Mouse (Mus musculus) neural tube, embryonic 11.5 days (tissue): Measurements from ENCODE around the gene Gdpd3. TPM values are rescaled to one million over a fixed set of nuclear protein-coding genes. Genes with fewer than 3 reads are reported as not detected.

ENCODE experiments used
- ATAC-seq: fragments of 200-750 bp; cut with Nextera tagmentation; 2 replicates; pipeline ENCODE4 v1.8.0; 2017; ENCODE audit warnings: moderate number of reproducible peaks, mild to moderate bottlenecking, moderate TSS enrichment, moderate library complexity; ENCODE audit not compliant: insufficient read depth, low FRiP score, low TSS enrichment
- DNase-seq: peaks from one replicate; pipeline ENCODE4 v3.0.0-alpha.2; 2015; ENCODE audit warnings: low spot score
- H3K27ac ChIP-seq: fragments of 300-500 bp; sonication (generic); 2 replicates; pipeline ENCODE4 v1.5.1; 2014; ENCODE audit warnings: low read depth, mild to moderate bottlenecking, low read length
- H3K27me3 ChIP-seq: fragments of 300-500 bp; sonication (generic); 2 replicates; pipeline ENCODE4 v1.6.1; 2014; ENCODE audit warnings: mild to moderate bottlenecking, low read length, mixed read lengths; ENCODE audit not compliant: control insufficient read depth, insufficient read depth
- H3K36me3 ChIP-seq: fragments of 300-500 bp; sonication (generic); 2 replicates; pipeline ENCODE4 v1.6.1; 2014; ENCODE audit warnings: mild to moderate bottlenecking, low read length, moderate library complexity, mixed read lengths; ENCODE audit not compliant: control insufficient read depth, insufficient read depth
- H3K4me1 ChIP-seq: fragments of 300-500 bp; sonication (generic); 2 replicates; pipeline ENCODE4 v1.6.1; 2014; ENCODE audit warnings: low read length, mixed read lengths; ENCODE audit not compliant: control insufficient read depth, insufficient read depth
- H3K4me2 ChIP-seq: fragments of 300-500 bp; sonication (generic); 2 replicates; pipeline ENCODE4 v1.6.1; 2014; ENCODE audit warnings: low read depth, mild to moderate bottlenecking, moderate library complexity
- H3K4me3 ChIP-seq: fragments of 300-500 bp; sonication (generic); 2 replicates; pipeline ENCODE4 v1.5.1; 2014; ENCODE audit warnings: low read depth, low read length
- H3K9ac ChIP-seq: fragments of 300-500 bp; sonication (generic); 2 replicates; pipeline ENCODE4 v1.6.1; 2014; ENCODE audit warnings: mild to moderate bottlenecking, low read length
- H3K9me3 ChIP-seq: fragments of 300-500 bp; sonication (generic); 2 replicates; pipeline ENCODE4 v1.6.1; 2016; ENCODE audit warnings: low read length; ENCODE audit not compliant: control insufficient read depth
- WGBS: fragments of 180-500 bp; shearing (Covaris S2); extraction: QIAGEN DNeasy Blood & Tissue Kit; methylation state at CpG from one replicate; pipeline ENCODE4 v1.1.7; 2014; 5-methylcytosine and 5-hydroxymethylcytosine counted together
- polyA plus RNA-seq: library from polyadenylated mRNA; unstranded; fragments of >200 nt; fragmentation: Nextera tagmentation; extraction: Ambion mirVana; gene quantifications from 2 replicates; pipeline ENCODE4 v1.2.1, GENCODE M21; 2014

The Gdpd3 gene
- polyA plus RNA-seq, 1 experiment from 2014 or later, result 1.5 TPM

GRCm38 (mm10) chr7:126817595-126817994, 51.5 kb downstream of the Gdpd3 start:
- WGBS, result 90% methylated on average over 7 of the region's 7 CpGs
- H3K4me2 ChIP-seq, result no peak overlapping the region
- ATAC-seq (no peak), DNase-seq (no peak)
- H3K9ac ChIP-seq, result no peak overlapping the region
- H3K27ac ChIP-seq, result no peak overlapping the region
- peaks cover 6% of the 10 kb centered on the region for H3K4me1 ChIP-seq
- H3K4me3 ChIP-seq, result no peak overlapping the region
- no peaks in the 10 kb centered on the region for H3K9me3 ChIP-seq
- no peaks in the 10 kb centered on the region for H3K36me3 ChIP-seq
- peaks cover 3% of the 10 kb centered on the region; the same call in 1 of the 2 replicates for H3K27me3 ChIP-seq

DNA sequence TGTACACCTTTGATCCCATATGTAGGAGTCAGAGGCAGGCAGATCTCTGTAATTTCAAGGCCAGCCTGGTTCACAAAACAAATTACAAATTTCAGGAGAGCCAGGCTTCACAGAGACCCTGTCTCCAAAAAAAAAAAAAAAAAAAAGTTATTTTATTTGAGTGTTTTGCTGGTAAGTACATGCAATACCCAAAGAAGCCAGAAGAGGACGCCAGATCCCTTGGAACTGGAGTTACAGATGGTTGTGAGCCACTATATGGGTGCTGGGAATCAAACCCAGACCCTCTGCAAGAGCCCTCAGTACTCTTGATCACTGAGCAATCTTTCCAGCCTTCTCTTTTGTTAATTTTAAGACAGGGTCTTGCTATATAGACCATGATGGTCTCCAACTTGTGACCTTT, 52.7 kb downstream of the Gdpd3 start:
- no peak overlapping the region for H3K9ac ChIP-seq
- no peak overlapping the region for H3K27ac ChIP-seq
- H3K4me2 ChIP-seq, result no peak overlapping the region
- H3K27me3 ChIP-seq, result peaks cover 5% of the 10 kb centered on the region; the same call in 1 of the 2 replicates
- ATAC-seq (no peak), DNase-seq (no peak)
- WGBS, result 36% methylated on average over 1 of the region's 1 CpGs
- H3K4me1 ChIP-seq, result peaks cover 12% of the 10 kb centered on the region
- no peaks in the 10 kb centered on the region for H3K36me3 ChIP-seq
- H3K4me3 ChIP-seq, result no peak overlapping the region
- no peaks in the 10 kb centered on the region for H3K9me3 ChIP-seq

DNA sequence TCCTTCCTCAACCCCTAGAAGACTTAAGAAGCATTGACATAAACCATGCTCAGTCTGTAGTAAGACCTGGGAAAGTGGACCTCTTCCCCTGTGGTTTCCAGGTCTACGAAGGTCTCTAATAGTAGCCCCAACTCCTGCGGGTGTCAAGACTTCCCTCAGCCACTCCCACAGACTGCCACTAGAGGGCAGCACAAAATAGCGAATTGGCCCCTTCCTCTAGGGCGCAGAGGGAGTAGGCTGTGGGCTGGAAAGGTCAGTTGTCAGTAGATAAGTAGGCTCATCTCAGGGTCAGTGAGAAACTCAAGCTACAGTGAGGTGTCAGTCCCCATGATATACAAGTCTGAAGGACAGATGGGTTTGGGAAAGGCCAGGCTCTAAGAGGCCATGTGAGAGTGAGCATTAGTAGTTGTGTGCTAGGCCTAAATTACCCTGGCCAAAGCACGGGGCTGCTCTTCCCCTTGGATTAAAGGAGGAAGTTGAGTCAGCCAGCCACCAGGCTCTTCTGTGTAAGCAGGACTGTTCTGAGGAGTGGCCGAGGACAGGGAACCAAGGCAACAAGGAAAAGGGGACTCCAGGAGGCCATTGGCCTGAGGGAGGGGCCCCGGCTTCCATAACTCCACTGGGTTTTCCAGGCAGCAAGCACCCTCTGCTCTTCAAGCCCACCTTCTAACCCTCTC, 55.8 kb downstream of the Gdpd3 start:
- H3K9ac ChIP-seq, result peak overlapping the region; percentile 11; the same call in 1 of the 2 replicates
- peak; percentile 81 for DNase-seq
- H3K36me3 ChIP-seq, result no peaks in the 10 kb centered on the region
- H3K27ac ChIP-seq, result no peak overlapping the region
- peaks cover 5% of the 10 kb centered on the region; the same call in 1 of the 2 replicates for H3K27me3 ChIP-seq
- peaks cover 12% of the 10 kb centered on the region for H3K4me1 ChIP-seq
- no peaks in the 10 kb centered on the region for H3K9me3 ChIP-seq
- no peak overlapping the region for H3K4me3 ChIP-seq
- ATAC-seq, result peak; percentile 27; the same call in 1 of the 2 replicates
- WGBS, result 25% methylated on average over 7 of the region's 7 CpGs
- H3K4me2 ChIP-seq, result no peak overlapping the region

GRCm38 (mm10) chr7:126822741-126823140, 56.6 kb downstream of the Gdpd3 start:
- H3K36me3 ChIP-seq, result no peaks in the 10 kb centered on the region
- H3K4me3 ChIP-seq, result peak overlapping the region; percentile 46
- H3K27me3 ChIP-seq, result peaks cover 5% of the 10 kb centered on the region; the same call in 1 of the 2 replicates
- ATAC-seq (no peak), DNase-seq (no peak)
- 4% methylated on average over 9 of the region's 9 CpGs for WGBS
- peaks cover 12% of the 10 kb centered on the region for H3K4me1 ChIP-seq
- no peaks in the 10 kb centered on the region for H3K9me3 ChIP-seq
- peak overlapping the region; percentile 71 for H3K9ac ChIP-seq
- H3K4me2 ChIP-seq, result peak overlapping the region; percentile 75
- H3K27ac ChIP-seq, result no peak overlapping the region

GRCm38 (mm10) chr7:126823202-126823711, 57.1 kb downstream of the Gdpd3 start:
- ATAC-seq, result peak; percentile 72
- peak overlapping the region; percentile 75 for H3K4me2 ChIP-seq
- peak overlapping the region; percentile 46 for H3K4me3 ChIP-seq
- H3K27ac ChIP-seq, result peak overlapping the region; percentile 62
- H3K36me3 ChIP-seq, result no peaks in the 10 kb centered on the region
- DNase-seq, result peak; percentile 64
- peak overlapping the region; percentile 71 for H3K9ac ChIP-seq
- WGBS, result 0% methylated on average over 14 of the region's 19 CpGs
- peaks cover 5% of the 10 kb centered on the region; the same call in 1 of the 2 replicates for H3K27me3 ChIP-seq
- H3K9me3 ChIP-seq, result no peaks in the 10 kb centered on the region
- peaks cover 12% of the 10 kb centered on the region for H3K4me1 ChIP-seq

DNA sequence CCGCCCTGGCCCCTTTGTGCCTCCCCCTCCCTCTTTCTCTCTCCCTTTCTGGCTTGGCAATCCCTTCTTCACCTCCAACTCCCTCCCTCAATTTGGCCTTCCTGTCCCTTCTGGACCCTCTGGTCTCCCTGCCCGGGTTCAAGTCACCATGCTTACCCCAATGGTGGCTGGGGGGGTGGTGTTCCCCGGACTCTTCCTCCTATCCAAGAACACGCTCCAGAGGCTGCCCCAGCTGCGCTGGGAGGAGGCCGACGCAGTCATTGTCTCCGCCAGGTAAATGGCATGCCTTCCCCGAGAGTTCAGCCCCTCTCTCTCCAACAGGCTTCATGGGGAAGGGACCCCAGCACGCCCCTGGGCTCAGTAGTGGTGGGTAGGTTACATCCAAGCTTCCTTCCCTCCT, 57.8 kb downstream of the Gdpd3 start:
- Histone ChIP-seq H3K4me1 (peaks cover 12% of the 10 kb centered on the region), H3K36me3 (no peaks in the 10 kb centered on the region), H3K27me3 (peaks cover 5% of the 10 kb centered on the region; the same call in 1 of the 2 replicates), H3K9me3 (no peaks in the 10 kb centered on the region), H3K4me3 (peak overlapping the region; percentile 46), H3K27ac (0 out of 2 replicates have a peak overlapping the region, but pooled peaks have one; percentile 62), H3K9ac (peak overlapping the region; percentile 71), H3K4me2 (peak overlapping the region; percentile 75)
- no peak for DNase-seq
- 10% methylated on average over 10 of the region's 10 CpGs for WGBS
- ATAC-seq, result 0 out of 2 replicates have a peak, but pooled peaks have one; percentile 2

Other genes with a start within 250 kb of the Gdpd3 start
- gene Eif3c, start 199.9 kb upstream of the Gdpd3 start, polyA plus RNA-seq, result 188 and 191 TPM in 2 replicates
- 0.54 and 0.60 TPM in 2 replicates for gene Apobr, start 181.4 kb upstream of the Gdpd3 start, polyA plus RNA-seq
- gene Cln3, start 180.5 kb upstream of the Gdpd3 start, polyA plus RNA-seq, result 19.8 and 21.7 TPM in 2 replicates
- not detected in 2 replicates for gene Il27, start 171.4 kb upstream of the Gdpd3 start, polyA plus RNA-seq
- gene Nupr1, start 135.5 kb upstream of the Gdpd3 start, polyA plus RNA-seq, result 1.1 and 1.4 TPM in 2 replicates
- 47.8 and 63.1 TPM in 2 replicates for gene Sgf29, start 117.0 kb upstream of the Gdpd3 start, polyA plus RNA-seq
- not detected in 2 replicates for gene Sult1a1, start 89.9 kb upstream of the Gdpd3 start, polyA plus RNA-seq
- gene Bola2, start 70.9 kb upstream of the Gdpd3 start, polyA plus RNA-seq, result 159 and 165 TPM in 2 replicates
- 10.6 and 11.7 TPM in 2 replicates for gene Slx1b, start 70.5 kb upstream of the Gdpd3 start, polyA plus RNA-seq
- 50.6 and 52.5 TPM in 2 replicates for gene Coro1a, start 58.5 kb upstream of the Gdpd3 start, polyA plus RNA-seq
- gene Mapk3, start 6.7 kb upstream of the Gdpd3 start, polyA plus RNA-seq, result 55.3 and 58.0 TPM in 2 replicates
- gene Ypel3, start 10.6 kb downstream of the Gdpd3 start, polyA plus RNA-seq, result 115 and 121 TPM in 2 replicates
- 0.38 and 0.64 TPM in 2 replicates for gene Tbx6, start 15.1 kb downstream of the Gdpd3 start, polyA plus RNA-seq
- gene Ppp4c, start 26.2 kb downstream of the Gdpd3 start, polyA plus RNA-seq, result 318 and 344 TPM in 2 replicates
- 14.3 and 14.4 TPM in 2 replicates for gene Fam57b, start 31.3 kb downstream of the Gdpd3 start, polyA plus RNA-seq
- gene 4930451I11Rik, start 65.3 kb downstream of the Gdpd3 start, polyA plus RNA-seq, result not detected in 2 replicates
- 4.4 and 5.6 TPM in 2 replicates for gene Doc2a, start 81.1 kb downstream of the Gdpd3 start, polyA plus RNA-seq
- gene Hirip3, start 95.6 kb downstream of the Gdpd3 start, polyA plus RNA-seq, result 21.0 and 23.4 TPM in 2 replicates
- 91.8 and 96.3 TPM in 2 replicates for gene Ino80e, start 96.0 kb downstream of the Gdpd3 start, polyA plus RNA-seq
- 33.2 and 34.0 TPM in 2 replicates for gene Taok2, start 118.4 kb downstream of the Gdpd3 start, polyA plus RNA-seq
- gene Tmem219, start 156.6 kb downstream of the Gdpd3 start, polyA plus RNA-seq, result 19.7 and 20.0 TPM in 2 replicates
- 33.4 and 35.6 TPM in 2 replicates for gene Kctd13, start 162.5 kb downstream of the Gdpd3 start, polyA plus RNA-seq
- 0.82 and 0.87 TPM in 2 replicates for gene Asphd1, start 183.2 kb downstream of the Gdpd3 start, polyA plus RNA-seq
- 10.0 and 13.5 TPM in 2 replicates for gene Sez6l2, start 184.2 kb downstream of the Gdpd3 start, polyA plus RNA-seq
- gene Cdipt, start 209.6 kb downstream of the Gdpd3 start, polyA plus RNA-seq, result 79.1 and 80.3 TPM in 2 replicates
- 0.47 and 1.1 TPM in 2 replicates for gene Cdiptos, start 209.8 kb downstream of the Gdpd3 start, polyA plus RNA-seq
- 3.0 and 4.2 TPM in 2 replicates for gene Mvp, start 248.3 kb downstream of the Gdpd3 start, polyA plus RNA-seq